ENCODE assay signal across 12 mouse cellular contexts in genomic region chr5:25087064-25087463, GRCm38 (mm10). TPM values are rescaled to one million over a fixed set of nuclear protein-coding genes. Genes with fewer than 3 reads are reported as not detected.
DNase-seq lines count a peak whose midpoint lies in the region; ATAC-seq and TF ChIP-seq lines count a peak whose summit lies in the region.
"Had no signal": no experiment of that assay in that cellular context is flagged by ENCODE, and none has a peak within 500 bp of the region (broad histone marks: within the 10 kb centered on the region; RNA-seq: fewer than 3 reads in every experiment).

No protein-coding gene starts in this region.

- no peak for TF ChIP-seq POLR2A in cerebellum, adult 2 months (IDR thresholded peaks at IDR 0.05; ENCODE audit: borderline replicate concordance, insufficient read depth, low read length)

- DNase-seq in cerebellum, postnatal 4 days (ENCODE audit: low spot score in 2 of 2) = no peak
- peak; percentile 48 to 75 for DNase-seq in left cerebral cortex, adult 18-20 months (ENCODE audit: low spot score in 2 of 2)
- no peak for DNase-seq in left cerebral cortex, postnatal 10 days (ENCODE audit: extremely low spot score in 1 of 2, low spot score in 2 of 2)
- peak; percentile 57 to 65 for DNase-seq in cerebellum, adult 2 months
- peak; percentile 53 to 68 for DNase-seq in left cerebral cortex, postnatal 36 days (ENCODE audit: low spot score in 2 of 2)
- no peak for DNase-seq in ovary, adult 18-20 months (ENCODE audit: low spot score)
- no peak for DNase-seq in gastrocnemius, adult 18-20 months (ENCODE audit: low spot score)
- DNase-seq: gastrocnemius, postnatal 14 days; kidney, adult 2 months had no signal

- no peak for TF ChIP-seq CTCF in cerebellum, adult 2 months (IDR thresholded peaks at IDR 0.05; ENCODE audit: borderline replicate concordance, insufficient read depth, low read depth, low read length)

- WGBS in cerebellum, adult 2 months = 20% methylated on average over 7 of the region's 7 CpGs

- ATAC-seq in cerebellum, adult (ENCODE audit: insufficient number of reproducible peaks, low FRiP score, low TSS enrichment) = peak; percentile 41; the same call in 1 of the 2 replicates
- ATAC-seq: liver, embryonic 12.5 days had no signal

- no peak overlapping the region for H3K27ac ChIP-seq in cerebellum, adult 2 months (ENCODE audit: insufficient read depth, low read length)
- H3K27ac ChIP-seq: liver, embryonic 12.5 days; neural tube, embryonic 12.5 days had no signal

- no peak overlapping the region for H3K4me3 ChIP-seq in cerebellum, adult 2 months (replicated peaks; ENCODE audit: insufficient read depth, low read depth, low read length)
- H3K4me3 ChIP-seq: liver, embryonic 12.5 days; neural tube, embryonic 12.5 days had no signal

- intact Hi-C loops in left cerebral cortex, postnatal 10 days (cut with DNase I) = no loop called here
- intact Hi-C loops in left cerebral cortex, postnatal 36 days (cut with DNase I) = no loop called here

- no peaks in the 10 kb centered on the region for H3K27me3 ChIP-seq in cerebellum, adult 2 months (ENCODE audit: control insufficient read depth, insufficient read depth, low read length)
- H3K27me3 ChIP-seq: liver, embryonic 12.5 days; neural tube, embryonic 12.5 days had no signal

- H3K4me1 ChIP-seq in cerebellum, adult 2 months (ENCODE audit: control insufficient read depth, insufficient read depth, low read length) = peaks cover 36% of the 10 kb centered on the region
- H3K4me1 ChIP-seq: neural tube, embryonic 12.5 days had no signal

RNA-seq across cellular contexts. Expression of gene Prkag2, which starts 13.4 kb away (rescaled TPM):
- total RNA-seq in left cerebral cortex, adult 18-20 months (2021) = 100 to 1,000 TPM; 119 TPM
- 100 to 1,000 TPM; 125 to 129 TPM for total RNA-seq in left cerebral cortex, postnatal 10 days (2021)
- polyA plus RNA-seq in cerebellum, adult 2 months (2012; rRNA removed) = 92.0 and 99.4 TPM in 2 replicates
- 100 to 1,000 TPM in 1 of 2 experiments, 10 to 100 TPM in 1; 90.6 to 123 TPM for total RNA-seq in left cerebral cortex, postnatal 36 days (2021)
- total RNA-seq in gastrocnemius, adult 18-20 months (2021) = 1 to 10 TPM; 6.7 to 9.9 TPM

Comparison
In these comparisons a context has a peak if more than half of its experiments do, and no peak if none do; other contexts are left out.
1. DNase-seq: peak in left cerebral cortex, adult 18-20 months (2 of 2), cerebellum, adult 2 months (2 of 2) and left cerebral cortex, postnatal 36 days (2 of 2); none in cerebellum, postnatal 4 days (0 of 2), left cerebral cortex, postnatal 10 days (0 of 2), ovary, adult 18-20 months (single experiment) and gastrocnemius, adult 18-20 months (single experiment).
2. RNA of gene Prkag2, which starts 13.4 kb away (total RNA-seq): 125 to 129 TPM in left cerebral cortex, postnatal 10 days, 90.6 to 123 TPM in left cerebral cortex, postnatal 36 days and 119 TPM in left cerebral cortex, adult 18-20 months; 6.7 to 9.9 TPM in gastrocnemius, adult 18-20 months; every median in the first group is over 4 times any median in the second.